Mouse (Mus musculus) erythroblast, embryonic 14.5 days (primary cell): ENCODE data around the gene Krt25.

ENCODE experiments used
- GATA1 ChIP-seq: IDR thresholded peaks from 2 replicates; pipeline ENCODE4 v1.6.1; 2012; ENCODE audit warnings: low read length, inconsistent platforms, mixed read lengths
- TAL1 ChIP-seq: IDR thresholded peaks from 3 replicates; pipeline ENCODE4 v1.6.1; 2012; ENCODE audit warnings: low read length, inconsistent platforms, mixed read lengths

DNA sequence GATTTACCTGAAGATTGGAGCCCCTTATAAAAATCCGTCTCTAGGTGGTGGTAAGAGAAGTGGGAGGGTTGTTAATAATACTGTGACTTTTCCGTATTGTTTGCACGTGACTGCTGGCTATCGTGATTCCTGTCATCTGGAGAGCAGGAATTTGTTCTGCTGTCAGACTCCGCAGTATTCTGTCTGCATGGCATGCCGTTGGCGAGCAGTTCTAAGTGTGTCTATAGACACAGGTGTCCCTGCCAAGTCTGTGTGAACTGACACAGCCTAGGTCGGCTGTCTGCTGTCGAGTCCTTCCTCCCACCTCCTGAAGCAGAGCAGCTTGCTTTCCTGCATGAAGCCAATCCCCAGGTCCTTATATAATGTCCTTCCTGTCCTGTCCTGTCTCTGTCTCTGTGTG lies 3.6 kb downstream of the Krt25 start:
- TF ChIP-seq TAL1 (no peak), GATA1 (no peak)
